Mouse (Mus musculus) cortical plate, adult 2 months (tissue): ENCODE results near the gene Gabpb2.

Experiments
- CTCF ChIP-seq: fragments of 200-500 bp; IDR thresholded peaks from 2 replicates; pipeline ENCODE4 v1.5.1; 2011; ENCODE audit warnings: mild to moderate bottlenecking, control low read depth, low read length; ENCODE audit not compliant: insufficient read depth; ENCODE audit errors: extremely low read depth
- POLR2A ChIP-seq: fragments of 200-500 bp; IDR thresholded peaks from 2 replicates; pipeline ENCODE4 v1.6.1; 2011; ENCODE audit warnings: mild to moderate bottlenecking, low read length, control low read depth; ENCODE audit not compliant: insufficient read depth; ENCODE audit errors: extremely low read depth

DNA sequence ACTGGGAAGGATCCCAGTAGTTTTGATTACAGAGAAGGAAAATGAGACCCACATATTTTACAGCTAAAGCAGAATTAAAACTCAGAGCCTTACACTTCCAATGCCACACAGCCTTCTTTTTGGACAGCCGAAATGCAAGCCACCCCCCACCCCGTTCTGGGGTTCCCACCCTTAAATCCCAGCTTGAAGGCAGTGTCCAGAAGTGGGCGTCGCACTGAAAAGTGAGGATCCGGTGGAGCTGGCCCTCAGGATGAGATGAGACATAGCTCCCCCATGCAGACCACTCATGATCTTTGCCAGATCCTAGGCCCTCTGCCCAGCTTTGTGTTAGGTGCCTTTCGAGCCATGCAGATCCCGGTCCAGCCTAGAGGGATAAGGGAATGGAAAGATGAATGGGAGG lies 23.8 kb upstream of the Gabpb2 start, which contains the start of gene Gm128:
- TF ChIP-seq CTCF: no peak
- TF ChIP-seq POLR2A: no peak
